Mouse (Mus musculus) embryonic fibroblast, embryonic 13.5 days (primary cell): ENCODE data around the gene Ces3a. TPM values are rescaled to one million over a fixed set of nuclear protein-coding genes. Genes with fewer than 3 reads are reported as not detected.
"Not testable (repeated sequence)": the region's sequence is repeated elsewhere in the genome, so short reads cannot be mapped to it uniquely, and the experiment has no call there.

Experiments used
- H3K27ac ChIP-seq: 2 replicates; pipeline ENCODE4 v1.5.1; 2012; ENCODE audit warnings: low read length, control low read depth, inconsistent platforms; ENCODE audit not compliant: insufficient read depth
- H3K4me1 ChIP-seq: 2 replicates; pipeline ENCODE4 v1.6.1; 2011; ENCODE audit warnings: low read length; ENCODE audit not compliant: control insufficient read depth, insufficient read depth
- H3K4me3 ChIP-seq: 2 replicates; pipeline ENCODE4 v1.5.1; 2011; ENCODE audit warnings: mild to moderate bottlenecking, control low read depth, low read length; ENCODE audit not compliant: insufficient read depth
- CTCF ChIP-seq: IDR thresholded peaks from 2 replicates; pipeline ENCODE4 v1.5.1; 2011; ENCODE audit warnings: mild to moderate bottlenecking, control low read depth, low read length, moderate library complexity, borderline replicate concordance; ENCODE audit not compliant: insufficient read depth
- POLR2A ChIP-seq: IDR thresholded peaks from 2 replicates; pipeline ENCODE4 v1.6.1; 2011; ENCODE audit warnings: low read depth, mild to moderate bottlenecking, control low read depth, low read length, moderate library complexity
- polyA plus RNA-seq: library from polyadenylated mRNA; stranded (reverse); fragments of >200 nt; gene quantifications from 2 replicates; pipeline ENCODE4 v1.2.4, GENCODE M21; 2011; ENCODE audit warnings: low read depth; ENCODE audit not compliant: missing spikeins, insufficient read length

The Ces3a gene
- polyA plus RNA-seq, 1 experiment = not detected

DNA sequence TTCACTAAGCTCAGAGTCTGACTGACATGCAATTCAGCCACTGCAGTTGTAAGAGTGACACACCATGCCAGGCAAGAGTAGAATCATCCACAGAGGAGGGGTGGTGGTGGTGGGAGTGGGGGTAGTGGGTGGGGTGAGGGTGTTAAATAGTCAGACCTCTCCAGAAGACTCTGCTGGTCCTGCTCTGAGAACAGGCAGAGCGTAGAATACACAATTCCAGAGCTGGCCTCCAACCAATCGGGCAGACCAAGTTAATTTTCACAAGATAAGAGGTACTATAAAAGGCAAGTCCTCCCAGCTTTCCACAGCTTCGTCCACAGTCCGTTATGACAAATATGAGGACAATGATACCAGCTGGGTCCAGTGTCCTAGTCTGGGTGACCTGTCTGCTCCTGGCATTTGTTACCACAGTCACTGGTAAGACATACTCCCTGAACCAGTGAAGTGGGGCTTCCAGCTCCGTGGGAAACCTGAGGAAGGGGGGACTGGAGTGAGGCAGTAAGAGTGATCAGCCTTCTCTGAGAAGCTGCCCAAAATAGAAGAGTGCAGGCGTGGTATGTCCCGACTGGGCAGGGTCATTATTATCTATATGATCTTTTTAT lies 35.1 kb downstream of the Ces3a start, which contains the start of gene Ces3b:
TSS of gene Ces3b (plus strand) at position 305 of the 602 bp plus-strand sequence.
- Histone ChIP-seq H3K4me3 (no peak within 1 kb of the TSS), H3K27ac (no peak within 1 kb of the TSS), H3K4me1 (no peaks in the 10 kb centered on the region)
- TF ChIP-seq POLR2A = no peak
- no peak for TF ChIP-seq CTCF

DNA sequence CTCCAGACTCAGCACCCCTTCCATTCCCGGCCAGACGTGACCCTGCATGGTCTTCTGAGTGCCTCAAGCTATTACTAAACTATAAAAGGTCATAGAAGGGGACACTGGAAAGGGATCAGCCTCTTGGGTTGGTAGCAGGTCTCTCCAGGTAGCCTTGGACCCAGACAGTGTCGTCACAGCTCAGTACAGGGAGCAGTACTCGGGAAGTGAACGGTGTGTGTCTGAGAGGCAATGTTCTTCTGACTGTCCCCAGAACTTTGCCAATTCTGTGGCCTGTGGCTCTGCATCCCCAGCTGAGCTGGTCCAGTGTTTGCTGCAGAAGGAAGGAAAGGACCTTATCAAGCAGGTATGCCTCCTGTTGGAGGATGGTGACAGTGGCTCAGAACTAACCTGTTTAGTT lies 39.8 kb downstream of the Ces3a start:
- not testable (repeated sequence) for H3K4me3 ChIP-seq, H3K27ac ChIP-seq, H3K4me1 ChIP-seq

DNA sequence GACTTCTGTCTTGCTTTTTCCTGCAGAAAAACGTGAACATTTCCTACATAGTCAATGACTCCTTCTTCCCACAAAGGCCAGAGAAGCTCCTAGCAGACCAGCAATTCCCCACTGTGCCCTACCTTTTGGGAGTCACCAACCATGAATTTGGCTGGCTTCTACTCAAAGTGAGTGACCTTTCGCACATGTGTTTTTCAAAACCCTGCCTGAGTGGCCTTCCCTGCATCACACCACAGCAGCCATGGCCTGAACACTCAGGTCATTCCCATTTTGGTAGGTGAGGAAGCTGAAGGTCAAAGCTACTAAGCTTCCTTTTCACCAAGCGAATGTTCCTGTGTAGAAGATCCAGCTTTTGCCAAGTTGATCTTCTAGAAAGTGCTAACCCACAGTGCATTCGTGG lies 40.2 kb downstream of the Ces3a start:
- H3K27ac ChIP-seq = no peak overlapping the region
- TF ChIP-seq CTCF = no peak
- no peak for TF ChIP-seq POLR2A
- H3K4me1 ChIP-seq = no peaks in the 10 kb centered on the region
- H3K4me3 ChIP-seq = no peak overlapping the region

DNA sequence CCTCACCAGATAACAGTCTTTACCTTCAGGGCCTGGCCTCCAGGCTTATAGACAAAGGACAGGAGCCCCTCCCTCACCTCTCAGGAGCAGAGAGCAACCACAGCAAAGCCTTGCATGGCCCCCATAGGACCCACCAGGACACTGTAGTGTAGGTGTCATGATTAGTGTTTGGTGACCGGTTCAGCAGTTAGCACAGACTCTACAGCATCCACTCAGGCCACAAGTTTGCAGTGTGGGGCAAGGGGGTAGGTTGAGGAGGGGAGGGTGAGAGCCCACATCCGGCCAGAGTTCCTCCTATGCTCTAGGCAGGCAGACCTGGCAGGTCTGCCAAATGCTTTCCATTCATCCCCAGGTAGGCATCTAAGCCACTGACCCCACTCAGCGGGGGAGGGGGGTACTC lies 45.6 kb downstream of the Ces3a start:
- Histone ChIP-seq H3K4me1 (no peaks in the 10 kb centered on the region), H3K27ac (no peak overlapping the region), H3K4me3 (no peak overlapping the region)
- TF ChIP-seq CTCF (no peak), POLR2A (no peak)

DNA sequence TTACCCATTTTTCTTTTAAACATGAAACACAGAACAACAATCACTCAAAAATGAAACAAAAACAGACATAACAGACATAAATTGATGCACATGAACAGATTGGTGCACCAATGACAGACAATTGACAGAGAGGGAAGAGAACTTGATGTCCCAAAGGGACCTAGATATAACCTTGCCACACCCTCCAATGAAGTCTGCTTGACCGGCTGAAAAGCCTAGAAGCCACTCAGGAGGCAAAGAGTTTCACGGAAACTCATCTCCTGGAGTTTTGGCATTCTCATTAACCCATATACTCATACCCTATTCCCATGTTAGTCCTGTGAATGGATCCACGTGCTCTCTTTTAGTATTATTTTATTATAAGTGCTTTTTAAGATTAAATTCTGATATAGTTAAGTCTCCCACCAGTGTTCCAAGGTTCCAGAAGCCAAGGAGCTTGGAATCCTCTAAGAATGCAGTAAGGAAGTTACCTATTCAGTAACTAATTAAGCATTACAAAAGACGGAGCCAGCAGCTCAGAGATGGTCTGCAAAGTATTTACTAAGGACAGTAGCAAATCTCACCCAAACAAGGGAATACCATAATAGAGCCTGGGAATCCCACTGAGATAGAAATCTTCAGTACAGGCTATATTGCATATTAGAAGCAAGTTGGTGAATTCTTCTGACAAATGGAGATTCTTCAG lies 53.8 kb downstream of the Ces3a start:
- H3K4me3 ChIP-seq, H3K27ac ChIP-seq, H3K4me1 ChIP-seq: not testable (repeated sequence)

DNA sequence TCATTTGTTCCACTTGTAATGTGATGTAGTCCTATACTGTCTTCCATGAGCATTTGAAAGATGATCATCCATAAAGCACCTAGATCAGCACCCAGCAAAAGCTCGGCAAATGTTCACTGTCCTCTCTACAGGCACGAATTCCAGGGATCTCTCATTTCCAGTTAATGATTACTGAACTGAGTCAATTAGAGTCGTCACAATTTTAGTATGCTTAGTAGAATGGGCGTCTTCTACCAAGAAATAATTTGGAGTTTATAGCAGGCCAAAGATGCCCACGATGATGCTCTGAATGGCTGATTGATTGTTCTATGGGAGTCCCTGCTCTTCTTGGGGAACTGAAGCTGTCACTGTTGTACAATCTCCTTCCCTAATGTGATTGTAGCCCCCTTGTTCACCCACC lies 55.3 kb downstream of the Ces3a start:
- H3K27ac ChIP-seq, H3K4me3 ChIP-seq, H3K4me1 ChIP-seq: not testable (repeated sequence)

DNA sequence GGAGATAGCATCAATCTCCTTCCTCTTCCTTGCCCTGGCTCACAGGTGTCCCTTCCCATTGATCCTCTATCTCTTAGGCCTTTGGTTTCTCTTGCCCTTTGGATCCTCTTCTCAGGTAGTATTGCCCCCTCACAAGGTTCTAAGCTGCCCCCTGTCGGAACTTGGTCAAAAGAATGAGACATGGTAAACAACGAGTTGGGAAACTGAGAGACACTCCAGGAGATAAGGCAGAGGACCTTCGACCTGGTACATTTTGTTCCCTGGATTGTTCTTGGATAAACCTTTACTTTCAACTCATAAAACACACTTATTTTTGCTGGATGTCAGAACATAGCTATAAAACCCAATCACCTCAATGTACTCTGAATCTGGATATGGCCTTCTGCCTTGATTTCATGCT lies 55.8 kb downstream of the Ces3a start:
- TF ChIP-seq CTCF (no peak), POLR2A (no peak)
- no peak overlapping the region for H3K27ac ChIP-seq

More for the DNA sequence above, 55.8 kb downstream of the Ces3a start:
- no peak overlapping the region for H3K4me3 ChIP-seq
- no peaks in the 10 kb centered on the region for H3K4me1 ChIP-seq

Other genes starting within 250 kb of the Ces3a start
- gene Ces2b, start 217.0 kb upstream of the Ces3a start, polyA plus RNA-seq = not detected in 2 replicates
- not detected in 2 replicates for gene Ces2c, start 201.5 kb upstream of the Ces3a start, polyA plus RNA-seq
- gene Ces2e, start 122.3 kb upstream of the Ces3a start, polyA plus RNA-seq = 0.25 TPM in 1 of 2 replicates, not detected in the other
- gene Ces2f, start 101.2 kb upstream of the Ces3a start, polyA plus RNA-seq = not detected in 2 replicates
- 0.18 and 0.30 TPM in 2 replicates for gene Ces2g, start 86.9 kb upstream of the Ces3a start, polyA plus RNA-seq
- gene Ces2h, start 47.7 kb upstream of the Ces3a start, polyA plus RNA-seq = not detected in 2 replicates
- gene Ces3b, start 35.2 kb downstream of the Ces3a start, polyA plus RNA-seq = not detected in 2 replicates
- gene Ces4a, start 83.2 kb downstream of the Ces3a start, polyA plus RNA-seq = not detected in 2 replicates
- 111 and 145 TPM in 2 replicates for gene Cbfb, start 122.1 kb downstream of the Ces3a start, polyA plus RNA-seq
- gene D230025D16Rik, start 176.5 kb downstream of the Ces3a start, polyA plus RNA-seq = 19.5 and 24.7 TPM in 2 replicates
- 25.8 and 33.2 TPM in 2 replicates for gene B3gnt9, start 206.6 kb downstream of the Ces3a start, polyA plus RNA-seq
- gene Tradd, start 216.0 kb downstream of the Ces3a start, polyA plus RNA-seq = 12.5 and 15.0 TPM in 2 replicates
- 3.9 and 4.3 TPM in 2 replicates for gene Fbxl8, start 216.0 kb downstream of the Ces3a start, polyA plus RNA-seq
- gene Hsf4, start 221.2 kb downstream of the Ces3a start, polyA plus RNA-seq = 1.2 and 1.7 TPM in 2 replicates
- 3.0 and 3.4 TPM in 2 replicates for gene Nol3, start 227.5 kb downstream of the Ces3a start, polyA plus RNA-seq
- gene 4931428F04Rik, start 241.3 kb downstream of the Ces3a start, polyA plus RNA-seq = 5.2 and 6.2 TPM in 2 replicates
- 0.55 TPM in 1 of 2 replicates, not detected in the other for gene Exoc3l, start 247.5 kb downstream of the Ces3a start, polyA plus RNA-seq
- gene E2f4, start 249.1 kb downstream of the Ces3a start, polyA plus RNA-seq = 42.6 and 43.9 TPM in 2 replicates